Mouse (Mus musculus) thymus, adult 2 months (tissue): ENCODE measurements around the gene Rbpms2. TPM values are rescaled to one million over a fixed set of nuclear protein-coding genes. Genes with fewer than 3 reads are reported as not detected.
A peak's percentile ranks its signal among the peaks of the same experiment; 100 is the strongest.

ENCODE experiments used
- DNase-seq: peaks from one replicate; pipeline ENCODE4 v3.0.0; 2021
- H3K27ac ChIP-seq: fragments of 200-500 bp; 2 replicates; pipeline ENCODE4 v1.5.1; 2012; ENCODE audit warnings: low read length, control low read depth; ENCODE audit not compliant: control insufficient read depth, insufficient read depth
- H3K27me3 ChIP-seq: fragments of 200-500 bp; 2 replicates; pipeline ENCODE4 v1.6.1; 2012; ENCODE audit warnings: mild to moderate bottlenecking, low read length, moderate library complexity, mixed read lengths; ENCODE audit not compliant: control insufficient read depth, insufficient read depth
- H3K36me3 ChIP-seq: fragments of 200-500 bp; 2 replicates; pipeline ENCODE4 v1.6.1; 2012; ENCODE audit warnings: mild to moderate bottlenecking, low read length, moderate library complexity; ENCODE audit not compliant: control insufficient read depth, insufficient read depth
- H3K4me1 ChIP-seq: fragments of 200-500 bp; replicated peaks from 2 replicates; pipeline ENCODE4 v1.6.1; 2012; ENCODE audit warnings: low read length; ENCODE audit not compliant: control insufficient read depth, insufficient read depth
- H3K4me3 ChIP-seq: fragments of 200-500 bp; 2 replicates; pipeline ENCODE4 v1.5.1; 2012; ENCODE audit warnings: mild to moderate bottlenecking, low read length, control low read depth, moderate library complexity; ENCODE audit not compliant: control insufficient read depth, insufficient read depth
- CTCF ChIP-seq: fragments of 200-500 bp; IDR thresholded peaks from 2 replicates; pipeline ENCODE4 v1.5.1; 2012; ENCODE audit warnings: mild to moderate bottlenecking, control low read depth, low read length, moderate library complexity, borderline replicate concordance; ENCODE audit not compliant: control insufficient read depth, poor library complexity, insufficient read depth; ENCODE audit errors: extremely low read depth
- POLR2A ChIP-seq: fragments of 200-500 bp; IDR thresholded peaks from 2 replicates; pipeline ENCODE4 v1.6.1; 2012; ENCODE audit warnings: mild to moderate bottlenecking, low read length, control low read depth, moderate library complexity; ENCODE audit not compliant: control insufficient read depth, poor library complexity, insufficient read depth; ENCODE audit errors: extremely low read depth
- WGBS: fragments of 180-500 bp; shearing (Covaris S2); methylation state at CpG from one replicate; pipeline ENCODE4 v1.1.7; 2018; 5-methylcytosine and 5-hydroxymethylcytosine counted together
- polyA plus RNA-seq: library from polyadenylated mRNA; depleted of rRNA; stranded (reverse); fragments of >200 nt; gene quantifications from 2 replicates; pipeline ENCODE4 v1.2.3, GENCODE M21; 2012

Rbpms2 gene
- polyA plus RNA-seq, 1 experiment: 11.5 TPM

DNA sequence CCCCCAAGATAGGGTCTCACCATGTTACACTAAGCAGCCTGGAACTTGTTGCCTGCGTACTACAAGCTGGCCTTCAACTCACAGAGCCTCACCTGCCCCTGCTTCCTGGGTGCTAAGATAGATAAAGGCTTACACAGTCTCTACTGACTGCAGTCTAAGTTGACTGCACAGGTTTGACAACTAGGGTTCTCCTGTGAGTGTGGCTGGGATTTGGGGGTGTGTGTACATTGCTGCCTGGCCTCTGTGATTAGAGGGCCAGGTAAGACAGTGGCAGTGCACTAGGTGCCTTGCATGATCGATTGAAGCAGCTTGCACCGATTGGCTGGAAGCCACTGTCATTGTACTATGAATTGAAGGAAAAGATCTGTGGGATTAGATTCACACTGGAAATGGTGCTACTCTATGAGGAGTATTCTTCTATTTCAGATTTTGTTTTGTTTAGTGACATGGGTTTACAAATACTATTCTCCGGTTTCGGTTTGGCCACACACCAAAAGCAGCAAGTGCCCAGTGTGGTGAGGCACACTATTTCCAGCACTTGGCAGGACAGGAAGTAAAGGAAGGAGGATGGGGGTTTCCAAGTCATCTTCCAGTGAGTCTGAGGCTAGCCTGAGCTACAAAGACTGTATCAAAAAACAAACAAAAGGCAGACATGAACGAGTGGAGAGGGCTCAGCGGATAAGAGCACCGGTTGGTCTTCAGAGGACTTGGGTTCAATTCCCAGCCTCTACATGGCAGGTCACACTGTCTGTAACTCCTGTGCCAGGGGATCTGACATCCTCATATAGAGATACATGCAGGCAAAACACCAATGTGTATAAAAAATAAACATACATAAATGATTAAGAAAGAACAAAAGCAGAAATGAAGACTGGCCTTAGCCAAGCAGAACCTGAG lies 46.3 kb downstream of the Rbpms2 start:
- DNase-seq: no peak
- Histone ChIP-seq H3K27me3 (no peaks in the 10 kb centered on the region), H3K4me3 (0 out of 2 replicates have a peak overlapping the region, but pooled peaks have one; percentile 9), H3K36me3 (no peaks in the 10 kb centered on the region), H3K4me1 (peaks cover 18% of the 10 kb centered on the region), H3K27ac (no peak overlapping the region)
- 56% methylated on average over 8 of the region's 8 CpGs for WGBS
- no peak for TF ChIP-seq CTCF
- TF ChIP-seq POLR2A: no peak

DNA sequence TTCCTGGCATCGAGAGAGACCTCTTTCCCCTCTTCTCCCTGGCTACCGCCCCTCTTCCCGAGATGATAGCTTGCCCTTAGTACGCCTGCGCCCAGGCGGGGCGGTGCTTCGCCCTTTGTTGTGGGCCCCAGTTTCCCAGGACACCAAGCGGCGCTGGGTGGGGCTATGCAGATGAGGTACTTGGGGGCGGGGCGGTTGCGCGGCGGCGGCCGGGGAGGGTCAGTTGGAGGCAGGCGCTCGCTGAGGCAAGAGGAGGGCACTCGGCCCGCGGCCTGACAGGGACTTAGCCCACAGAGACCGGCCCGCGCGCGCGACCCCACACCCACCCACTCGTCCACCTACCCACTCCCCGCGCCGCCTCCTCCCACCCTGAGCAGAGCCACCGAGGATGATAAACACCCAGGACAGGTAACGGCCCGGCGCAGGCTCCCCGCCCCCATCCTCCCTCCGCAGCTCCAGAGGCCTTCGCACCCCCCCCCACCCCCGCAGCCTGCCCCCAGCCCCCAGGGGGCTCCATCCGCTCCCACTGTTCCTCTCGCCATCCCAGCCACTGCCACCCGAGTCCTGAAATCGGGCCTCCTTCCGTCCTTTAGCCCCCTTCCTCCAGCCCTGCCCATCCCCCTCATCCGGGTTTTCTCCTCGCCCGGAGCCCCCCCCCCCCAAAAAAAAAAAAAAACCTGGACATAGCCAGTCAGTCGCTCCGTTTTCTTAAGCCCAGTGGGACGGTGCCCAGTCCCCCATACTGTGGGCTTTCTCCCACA lies 47.1 kb downstream of the Rbpms2 start:
- Histone ChIP-seq H3K27ac (no peak overlapping the region), H3K4me3 (peak overlapping the region; percentile 62), H3K36me3 (no peaks in the 10 kb centered on the region), H3K27me3 (no peaks in the 10 kb centered on the region), H3K4me1 (peaks cover 19% of the 10 kb centered on the region)
- TF ChIP-seq POLR2A (peak; percentile 30; the same call in 1 of the 2 replicates), CTCF (peak; percentile 46; the same call in 1 of the 2 replicates)
- peak; percentile 97 for DNase-seq
- WGBS: 1% methylated on average over 33 of the region's 51 CpGs

DNA sequence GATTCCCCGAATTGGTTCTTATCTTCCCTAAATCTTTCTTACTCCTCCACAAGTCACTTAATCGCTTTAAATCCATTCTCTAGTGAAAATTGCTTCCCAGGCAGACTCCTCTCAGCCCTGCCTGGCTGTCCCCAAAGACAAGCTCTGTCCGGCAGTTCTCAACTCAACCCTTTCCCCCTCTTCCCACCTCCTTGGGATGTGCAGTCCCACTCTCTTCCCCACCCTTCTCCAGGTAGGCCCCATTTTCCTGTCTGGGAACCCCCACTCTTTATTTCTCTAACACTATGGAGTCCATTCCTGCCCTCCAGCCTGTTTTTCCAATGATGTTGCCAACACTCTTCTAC lies 47.6 kb downstream of the Rbpms2 start:
- Histone ChIP-seq H3K27me3 (no peaks in the 10 kb centered on the region), H3K4me3 (peak overlapping the region; percentile 62), H3K36me3 (no peaks in the 10 kb centered on the region), H3K4me1 (peaks cover 19% of the 10 kb centered on the region), H3K27ac (no peak overlapping the region)
- DNase-seq: peak; percentile 8
- 31% methylated on average over 3 of the region's 3 CpGs for whole genome bisulfite sequencing
- TF ChIP-seq POLR2A: no peak

- no peaks in the 10 kb centered on the region for H3K27me3 ChIP-seq
- no peak overlapping the region for H3K27ac ChIP-seq
- no peaks in the 10 kb centered on the region for H3K36me3 ChIP-seq
- no peak overlapping the region for H3K4me3 ChIP-seq
- TF ChIP-seq POLR2A: no peak
- no peak for TF ChIP-seq CTCF
- peaks cover 19% of the 10 kb centered on the region for H3K4me1 ChIP-seq
- 84% methylated on average over 5 of the region's 5 CpGs for WGBS
- no peak for DNase-seq
These were observed 49.8 kb downstream of the Rbpms2 start for GRCm38 (mm10) chr9:65679181-65679761.

GRCm38 (mm10) chr9:65680938-65681633 lies 51.6 kb downstream of the Rbpms2 start:
- TF ChIP-seq POLR2A (no peak), CTCF (no peak)
- 79% methylated on average over 4 of the region's 4 CpGs for WGBS
- peaks cover 13% of the 10 kb centered on the region for H3K4me1 ChIP-seq
- no peak overlapping the region for H3K27ac ChIP-seq
- no peak for DNase-seq
- no peaks in the 10 kb centered on the region for H3K27me3 ChIP-seq
- H3K36me3 ChIP-seq: no peaks in the 10 kb centered on the region
- no peak overlapping the region for H3K4me3 ChIP-seq

GRCm38 (mm10) chr9:65681634-65681940 lies 52.1 kb downstream of the Rbpms2 start:
- TF ChIP-seq POLR2A (no peak), CTCF (no peak)
- Histone ChIP-seq H3K4me1 (peaks cover 13% of the 10 kb centered on the region), H3K4me3 (no peak overlapping the region), H3K27me3 (no peaks in the 10 kb centered on the region), H3K27ac (no peak overlapping the region), H3K36me3 (no peaks in the 10 kb centered on the region)
- DNase-seq: no peak
- 93% methylated on average over 2 of the region's 2 CpGs for WGBS

GRCm38 (mm10) chr9:65682183-65682582 lies 52.7 kb downstream of the Rbpms2 start:
- DNase-seq: no peak
- H3K4me1 ChIP-seq: peaks cover 9% of the 10 kb centered on the region
- WGBS: 95% methylated on average over 3 of the region's 3 CpGs
- H3K27ac ChIP-seq: no peak overlapping the region
- H3K27me3 ChIP-seq: no peaks in the 10 kb centered on the region
- H3K36me3 ChIP-seq: no peaks in the 10 kb centered on the region
- TF ChIP-seq CTCF: no peak
- TF ChIP-seq POLR2A: no peak
- H3K4me3 ChIP-seq: no peak overlapping the region
